Mouse (Mus musculus) neural tube, embryonic 15.5 days (tissue): Measurements from ENCODE around the gene Kcnk2. TPM values are rescaled to one million over a fixed set of nuclear protein-coding genes. Genes with fewer than 3 reads are reported as not detected.

Source experiments
- ATAC-seq: fragments of 200-750 bp; cut with Nextera tagmentation; 2 replicates; pipeline ENCODE4 v1.8.0; 2017; ENCODE audit warnings: mild to moderate bottlenecking, moderate TSS enrichment, moderate library complexity; ENCODE audit not compliant: low FRiP score
- H3K27ac ChIP-seq: fragments of 300-500 bp; sonication (generic); replicated peaks from 2 replicates; pipeline ENCODE4 v1.5.1; 2015; ENCODE audit warnings: mild to moderate bottlenecking, inconsistent platforms
- H3K27me3 ChIP-seq: fragments of 300-500 bp; sonication (generic); replicated peaks from 2 replicates; pipeline ENCODE4 v1.6.1; 2015; ENCODE audit warnings: inconsistent platforms
- H3K36me3 ChIP-seq: fragments of 300-500 bp; sonication (generic); 2 replicates; pipeline ENCODE4 v1.6.1; 2015; ENCODE audit warnings: inconsistent platforms
- H3K4me1 ChIP-seq: fragments of 300-500 bp; sonication (generic); 2 replicates; pipeline ENCODE4 v1.6.1; 2015; ENCODE audit warnings: inconsistent platforms
- H3K4me2 ChIP-seq: fragments of 300-500 bp; sonication (generic); 2 replicates; pipeline ENCODE4 v1.6.1; 2015; ENCODE audit warnings: inconsistent platforms, mild to moderate bottlenecking, moderate library complexity
- H3K4me3 ChIP-seq: fragments of 300-500 bp; sonication (generic); replicated peaks from 2 replicates; pipeline ENCODE4 v1.5.1; 2015; ENCODE audit warnings: mild to moderate bottlenecking, inconsistent platforms
- H3K9ac ChIP-seq: fragments of 300-500 bp; sonication (generic); replicated peaks from 2 replicates; pipeline ENCODE4 v1.6.1; 2015; ENCODE audit warnings: mild to moderate bottlenecking, inconsistent platforms
- H3K9me3 ChIP-seq: fragments of 300-500 bp; sonication (generic); replicated peaks from 2 replicates; pipeline ENCODE4 v1.6.1; 2016; ENCODE audit warnings: inconsistent platforms
- WGBS: fragments of 180-500 bp; shearing (Covaris S2); methylation state at CpG from one replicate; pipeline ENCODE4 v1.1.7; 2015; ENCODE audit warnings: mixed read lengths; 5-methylcytosine and 5-hydroxymethylcytosine counted together
- polyA plus RNA-seq: library from polyadenylated mRNA; unstranded; fragments of >200 nt; fragmentation: Nextera tagmentation; extraction: Ambion mirVana; gene quantifications from 2 replicates; pipeline ENCODE4 v1.2.1, GENCODE M21; 2015

Kcnk2 gene
- polyA plus RNA-seq, 1 experiment from 2014 or later = 16.6 TPM

DNA sequence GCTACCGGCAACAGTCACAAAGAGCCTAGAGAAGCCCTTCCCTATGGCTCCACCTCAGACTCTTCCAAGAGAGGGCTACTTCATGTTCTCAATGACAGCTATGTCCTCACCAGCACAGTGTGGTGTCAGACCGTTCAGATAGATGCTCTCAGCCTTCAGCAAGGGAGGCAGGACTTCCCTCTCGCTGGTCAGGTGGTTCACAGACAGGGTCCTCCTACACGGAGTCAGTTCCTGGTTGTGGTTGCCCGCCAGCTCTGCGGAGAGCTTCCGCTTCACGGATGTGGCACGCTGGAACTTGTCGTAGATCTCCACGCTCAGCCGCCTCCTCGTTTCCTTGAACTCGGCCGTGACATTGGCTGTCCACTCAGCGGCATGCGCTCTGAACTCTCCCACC, 192.4 kb downstream of the Kcnk2 start:
- 86% methylated on average over 17 of the region's 17 CpGs for WGBS
- no peaks in the 10 kb centered on the region for H3K4me1 ChIP-seq
- H3K4me3 ChIP-seq = no peak overlapping the region
- no peak overlapping the region for H3K4me2 ChIP-seq
- no peak overlapping the region for H3K27ac ChIP-seq
- H3K9me3 ChIP-seq = no peaks in the 10 kb centered on the region
- H3K36me3 ChIP-seq = peaks cover 7% of the 10 kb centered on the region
- no peak overlapping the region for H3K9ac ChIP-seq
- no peaks in the 10 kb centered on the region for H3K27me3 ChIP-seq
- no peak for ATAC-seq

DNA sequence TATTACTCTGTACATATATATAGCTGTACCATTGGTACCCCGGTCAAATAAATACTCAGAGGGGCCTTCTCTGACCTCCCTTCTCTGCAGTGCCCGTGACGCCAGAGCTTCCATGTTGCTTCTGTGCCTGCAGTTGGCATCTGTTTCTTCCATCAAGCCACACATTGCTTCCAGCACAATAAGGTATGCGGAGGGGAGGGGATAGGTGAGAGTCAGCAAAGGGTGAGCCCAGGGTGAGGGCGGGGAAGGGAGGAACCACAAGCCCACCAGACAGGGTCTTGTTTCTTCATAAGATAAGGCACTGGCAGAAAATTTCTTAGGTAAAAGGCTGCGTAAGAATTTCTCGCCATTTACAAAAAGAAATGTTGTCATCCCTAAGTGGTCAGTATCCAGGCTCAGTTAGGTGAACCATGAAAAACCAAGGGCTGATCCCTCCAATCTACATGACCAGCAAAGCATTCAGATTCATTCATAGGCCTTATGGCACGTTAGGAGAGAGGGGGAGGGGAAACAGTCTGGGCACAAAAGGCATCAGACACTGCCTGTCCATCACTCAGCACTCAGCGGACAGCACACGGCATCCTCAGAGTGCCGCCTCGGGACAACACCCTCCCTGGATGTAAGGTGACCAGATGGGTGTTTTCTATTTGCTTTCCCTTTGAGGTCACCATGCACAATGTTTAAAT, 192.9 kb downstream of the Kcnk2 start:
- Histone ChIP-seq H3K4me2 (no peak overlapping the region), H3K9ac (no peak overlapping the region), H3K4me3 (no peak overlapping the region), H3K27ac (no peak overlapping the region), H3K4me1 (no peaks in the 10 kb centered on the region), H3K27me3 (no peaks in the 10 kb centered on the region), H3K36me3 (peaks cover 7% of the 10 kb centered on the region), H3K9me3 (no peaks in the 10 kb centered on the region)
- WGBS = 63% methylated on average over 12 of the region's 12 CpGs
- ATAC-seq = no peak

DNA sequence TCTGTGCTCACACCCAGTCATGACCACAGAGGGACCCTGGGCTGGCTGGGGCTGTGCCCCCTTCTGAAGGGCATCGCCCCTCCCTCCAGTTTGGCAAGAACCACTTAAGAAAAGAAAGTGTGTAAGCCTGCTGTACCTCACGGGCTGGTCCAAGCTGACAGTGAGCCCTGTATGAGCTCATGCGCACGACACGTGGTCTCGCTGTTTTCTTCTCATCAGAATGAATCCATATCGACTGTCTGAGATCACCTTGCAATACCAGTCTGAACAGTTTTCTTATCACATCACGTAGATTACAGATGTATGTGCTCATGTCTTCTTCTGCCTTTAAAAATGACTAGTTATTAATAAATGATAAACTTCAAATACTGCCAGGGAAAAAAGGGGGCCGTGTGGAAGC, 193.5 kb downstream of the Kcnk2 start:
- no peak overlapping the region for H3K9ac ChIP-seq
- H3K27me3 ChIP-seq = no peaks in the 10 kb centered on the region
- no peaks in the 10 kb centered on the region for H3K9me3 ChIP-seq
- H3K27ac ChIP-seq = no peak overlapping the region
- 90% methylated on average over 9 of the region's 9 CpGs for WGBS
- no peak overlapping the region for H3K4me2 ChIP-seq
- ATAC-seq = no peak
- no peak overlapping the region for H3K4me3 ChIP-seq
- H3K4me1 ChIP-seq = no peaks in the 10 kb centered on the region
- H3K36me3 ChIP-seq = peaks cover 7% of the 10 kb centered on the region

DNA sequence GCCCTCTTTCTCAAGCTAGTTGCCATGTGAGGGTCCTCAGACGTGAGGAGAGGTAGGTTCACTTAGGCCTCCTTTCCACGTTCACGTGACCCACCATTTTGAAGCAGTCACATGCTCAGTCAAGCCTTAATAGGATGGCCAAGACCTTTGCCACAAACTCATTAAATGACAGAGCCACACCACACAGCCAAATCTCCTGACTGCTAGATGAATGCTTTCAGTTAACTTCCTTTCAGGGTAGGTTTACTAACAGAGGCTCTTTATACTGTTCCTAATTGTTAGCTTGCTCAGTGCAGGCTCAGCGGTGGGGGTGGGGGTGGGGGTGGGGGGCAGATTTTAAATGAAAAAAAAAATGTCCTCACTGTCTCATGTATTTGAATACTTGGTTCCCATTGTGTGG, 206.3 kb downstream of the Kcnk2 start:
- no peak overlapping the region for H3K27ac ChIP-seq
- ATAC-seq = no peak
- no peak overlapping the region for H3K4me2 ChIP-seq
- H3K9me3 ChIP-seq = no peaks in the 10 kb centered on the region
- no peaks in the 10 kb centered on the region for H3K27me3 ChIP-seq
- 62% methylated on average over 4 of the region's 4 CpGs for WGBS
- H3K4me1 ChIP-seq = no peaks in the 10 kb centered on the region
- no peak overlapping the region for H3K4me3 ChIP-seq
- H3K36me3 ChIP-seq = no peaks in the 10 kb centered on the region
- no peak overlapping the region for H3K9ac ChIP-seq

DNA sequence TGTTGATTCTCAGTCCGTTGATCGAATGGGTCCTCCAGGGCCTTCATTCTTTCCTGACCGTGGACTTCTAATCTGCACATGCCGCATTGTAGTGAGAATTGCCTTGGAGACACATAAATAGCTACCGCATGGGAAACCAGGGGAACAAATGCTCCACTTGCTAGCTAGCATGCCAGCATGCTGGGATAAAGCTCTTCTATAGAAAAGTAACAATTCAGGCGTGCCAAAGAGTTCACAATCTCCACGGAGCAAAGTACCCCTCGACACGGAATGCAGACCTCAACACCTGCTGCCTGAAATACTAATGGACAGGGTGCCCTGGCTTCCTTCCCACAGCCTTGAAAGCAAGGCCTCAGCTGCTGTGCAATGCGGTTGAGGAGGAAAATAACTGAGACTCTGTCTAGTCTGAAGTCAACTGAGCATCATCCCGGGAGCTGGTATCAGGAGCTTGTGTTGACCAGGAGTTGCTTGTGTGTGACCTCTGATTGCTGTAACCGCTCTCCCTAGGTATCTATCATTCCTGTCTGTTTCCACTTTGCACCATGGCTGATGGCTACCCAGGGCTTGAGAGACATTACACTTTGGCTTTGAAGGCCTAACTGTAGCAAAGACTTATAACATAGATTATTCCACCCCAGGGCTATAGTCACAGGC, 214.2 kb downstream of the Kcnk2 start:
- ATAC-seq = peak; percentile 87
- Histone ChIP-seq H3K27me3 (no peaks in the 10 kb centered on the region; the same call in 1 of the 2 replicates), H3K36me3 (no peaks in the 10 kb centered on the region), H3K4me1 (peaks cover 11% of the 10 kb centered on the region), H3K9ac (no peak overlapping the region), H3K4me3 (no peak overlapping the region), H3K9me3 (no peaks in the 10 kb centered on the region), H3K27ac (peak overlapping the region; percentile 51), H3K4me2 (no peak overlapping the region)
- 17% methylated on average over 12 of the region's 12 CpGs for WGBS

DNA sequence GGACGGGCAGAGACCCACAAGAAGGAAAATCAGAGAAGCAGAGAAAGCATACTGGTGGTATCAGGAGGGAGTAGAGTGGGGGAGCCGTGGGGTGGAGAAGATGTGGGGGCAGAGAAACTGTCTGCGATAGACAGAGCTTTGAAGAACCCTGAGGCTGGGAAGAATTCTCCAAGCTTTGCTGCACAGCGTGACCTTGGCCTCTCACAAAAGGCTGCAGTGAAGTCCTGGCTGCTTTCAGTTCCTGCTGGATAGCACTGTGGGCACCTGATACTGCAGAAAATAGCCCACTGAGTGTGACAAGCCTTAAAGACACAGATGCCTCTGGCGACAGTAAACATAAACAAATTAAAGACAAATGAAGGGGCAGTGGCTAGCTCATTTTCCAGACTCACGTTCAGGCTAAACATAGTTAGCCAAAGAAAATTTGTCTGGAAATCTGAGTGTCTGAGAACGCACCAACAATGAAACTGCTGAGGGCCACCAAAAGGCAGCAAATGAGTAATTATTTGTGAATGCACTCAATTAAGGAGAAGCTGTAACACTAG, 216.8 kb downstream of the Kcnk2 start:
- Histone ChIP-seq H3K4me1 (peaks cover 11% of the 10 kb centered on the region), H3K36me3 (no peaks in the 10 kb centered on the region), H3K9ac (no peak overlapping the region), H3K9me3 (no peaks in the 10 kb centered on the region), H3K27ac (no peak overlapping the region), H3K27me3 (no peaks in the 10 kb centered on the region; the same call in 1 of the 2 replicates), H3K4me3 (no peak overlapping the region), H3K4me2 (no peak overlapping the region)
- ATAC-seq = no peak
- WGBS = 45% methylated on average over 7 of the region's 7 CpGs

DNA sequence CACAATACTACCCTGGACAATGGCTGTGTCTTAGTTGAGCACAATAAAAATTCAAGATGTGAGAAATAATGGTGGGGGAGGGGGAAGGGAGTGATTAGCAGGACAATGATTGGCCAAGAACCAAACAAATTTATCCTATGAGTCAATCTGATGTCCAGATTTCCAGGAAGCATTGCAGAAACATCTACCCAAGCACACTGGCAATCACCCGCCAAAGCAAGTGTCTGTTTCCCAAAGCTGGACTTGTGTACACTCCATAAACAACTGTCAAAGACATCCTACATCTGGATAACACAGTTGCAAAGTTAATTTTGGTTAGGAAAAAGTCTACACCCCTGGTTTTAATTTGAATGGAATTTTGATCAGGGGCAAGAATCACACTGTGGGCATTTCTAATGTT, 224.3 kb downstream of the Kcnk2 start:
- Histone ChIP-seq H3K36me3 (no peaks in the 10 kb centered on the region), H3K27ac (no peak overlapping the region), H3K4me2 (no peak overlapping the region), H3K4me3 (no peak overlapping the region), H3K4me1 (0 out of 2 replicates have a peak, but pooled peaks cover 5% of the 10 kb centered on the region), H3K9ac (no peak overlapping the region), H3K9me3 (no peaks in the 10 kb centered on the region), H3K27me3 (no peaks in the 10 kb centered on the region; the same call in none of the 2 replicates)
- 94% methylated on average over 1 of the region's 1 CpGs for WGBS
- ATAC-seq = no peak

DNA sequence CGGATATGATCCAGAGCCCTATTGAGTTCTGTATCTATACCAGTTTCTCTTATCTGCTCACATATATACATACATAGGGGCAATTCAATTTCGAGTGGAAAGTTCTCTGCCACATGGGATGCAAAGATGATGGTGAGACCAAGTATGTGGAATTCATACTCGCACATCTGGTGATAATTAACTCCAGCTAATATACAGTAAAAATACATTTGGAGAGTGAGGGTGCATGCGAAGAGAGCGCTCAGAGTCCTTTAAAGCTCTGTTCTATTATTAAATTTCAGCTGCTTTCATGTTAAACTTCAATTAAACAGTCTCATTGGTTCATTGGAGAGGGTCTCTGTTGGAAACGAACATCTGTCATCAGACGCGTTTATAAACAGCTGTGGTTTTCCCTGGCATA, 228.6 kb downstream of the Kcnk2 start:
- 60% methylated on average over 8 of the region's 8 CpGs for WGBS

DNA sequence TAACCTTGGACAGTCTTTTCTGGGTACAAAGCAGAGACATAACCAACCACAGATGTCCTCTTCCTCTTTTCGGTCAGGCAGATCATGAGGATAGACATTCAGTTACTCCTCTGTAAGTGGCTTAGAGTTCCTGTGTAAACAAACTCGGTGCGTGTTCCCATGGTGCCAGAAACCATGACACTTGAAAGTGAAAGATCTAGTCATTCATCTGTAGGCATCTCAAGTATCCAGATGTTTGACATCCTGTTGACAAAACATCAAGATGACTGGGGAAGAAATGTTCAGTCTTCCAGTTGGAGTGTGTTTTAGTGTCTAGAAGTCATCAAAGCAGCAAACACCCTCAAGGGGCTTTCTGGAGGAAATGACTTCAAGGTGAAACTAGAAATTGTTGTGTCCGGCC, 230.9 kb downstream of the Kcnk2 start:
- no peak overlapping the region for H3K4me2 ChIP-seq
- 0 out of 2 replicates have a peak, but pooled peaks cover 5% of the 10 kb centered on the region for H3K4me1 ChIP-seq
- 85% methylated on average over 4 of the region's 4 CpGs for WGBS
- no peaks in the 10 kb centered on the region for H3K36me3 ChIP-seq
- H3K9me3 ChIP-seq = no peaks in the 10 kb centered on the region
- H3K27ac ChIP-seq = no peak overlapping the region
- H3K4me3 ChIP-seq = no peak overlapping the region
- no peak for ATAC-seq
- H3K27me3 ChIP-seq = no peaks in the 10 kb centered on the region
- no peak overlapping the region for H3K9ac ChIP-seq

More for the DNA sequence above, 228.6 kb downstream of the Kcnk2 start:
- H3K9me3 ChIP-seq = no peaks in the 10 kb centered on the region
- no peaks in the 10 kb centered on the region for H3K27me3 ChIP-seq
- H3K9ac ChIP-seq = no peak overlapping the region
- 0 out of 2 replicates have a peak, but pooled peaks cover 5% of the 10 kb centered on the region for H3K4me1 ChIP-seq
- no peak for ATAC-seq
- no peak overlapping the region for H3K27ac ChIP-seq
- no peak overlapping the region for H3K4me3 ChIP-seq
- no peak overlapping the region for H3K4me2 ChIP-seq
- no peaks in the 10 kb centered on the region for H3K36me3 ChIP-seq

DNA sequence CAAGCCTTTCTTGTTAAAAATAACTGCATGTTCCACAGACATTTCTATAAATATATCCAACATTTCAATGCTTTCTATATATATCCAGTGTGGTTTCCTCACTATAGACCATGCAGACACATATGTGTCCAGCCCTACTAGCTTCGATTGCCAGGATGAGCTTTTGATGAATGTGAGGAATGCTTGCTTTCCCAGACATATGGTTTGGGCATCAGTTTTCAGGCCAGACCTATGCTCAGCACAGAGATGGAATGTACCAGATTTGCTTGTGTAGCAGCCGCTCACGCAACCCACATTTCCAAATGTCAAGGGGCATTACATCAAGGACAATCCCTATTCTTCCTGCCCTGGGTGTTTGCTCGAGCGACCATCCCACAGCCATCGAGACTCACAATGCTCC, 236.3 kb downstream of the Kcnk2 start:
- Histone ChIP-seq H3K9me3 (no peaks in the 10 kb centered on the region), H3K27ac (no peak overlapping the region), H3K9ac (no peak overlapping the region), H3K4me3 (no peak overlapping the region), H3K4me2 (no peak overlapping the region), H3K27me3 (no peaks in the 10 kb centered on the region), H3K36me3 (no peaks in the 10 kb centered on the region), H3K4me1 (no peaks in the 10 kb centered on the region)
- no peak for ATAC-seq
- WGBS = 90% methylated on average over 6 of the region's 6 CpGs

DNA sequence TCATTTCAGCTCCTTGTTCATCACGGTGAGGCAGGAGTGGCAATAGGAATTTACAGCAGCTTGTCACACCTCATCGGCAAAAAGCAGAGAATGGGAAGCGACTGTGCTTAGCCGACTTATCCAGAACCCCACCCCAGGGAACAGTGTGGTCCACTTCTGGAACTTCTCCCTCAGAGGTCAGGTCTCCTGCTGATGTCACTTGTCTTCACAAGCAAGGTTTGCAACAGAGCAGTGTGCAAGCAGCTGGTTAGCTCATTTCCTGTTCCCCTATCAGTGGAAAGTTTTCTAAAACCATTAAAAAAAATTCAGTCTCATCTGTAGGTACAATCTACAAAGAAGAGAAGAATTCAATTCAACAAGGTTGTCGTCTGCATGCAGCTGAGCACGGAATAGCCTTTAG, 236.9 kb downstream of the Kcnk2 start:
- H3K9ac ChIP-seq = no peak overlapping the region
- WGBS = 55% methylated on average over 6 of the region's 6 CpGs

DNA sequence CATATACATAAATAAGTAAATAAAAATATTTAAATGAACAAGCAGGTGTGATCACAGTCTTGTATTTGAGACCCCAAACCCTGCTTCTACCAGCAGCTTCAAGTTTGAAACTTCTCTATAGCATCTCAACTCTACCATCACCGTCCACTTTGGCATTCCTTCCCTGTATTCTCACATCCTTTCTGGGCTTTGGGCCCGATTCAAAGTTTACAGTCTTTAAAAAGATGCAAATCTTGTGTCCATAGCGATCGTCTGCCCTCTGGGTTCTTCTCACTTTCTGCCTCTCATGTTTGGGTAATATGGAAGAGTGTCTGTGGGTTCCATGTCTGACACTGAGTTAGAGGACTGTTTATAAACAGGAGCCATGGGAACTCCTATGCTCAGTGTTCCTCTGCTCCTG, 237.4 kb downstream of the Kcnk2 start:
- H3K9ac ChIP-seq = no peak overlapping the region
- no peaks in the 10 kb centered on the region for H3K27me3 ChIP-seq
- H3K4me3 ChIP-seq = no peak overlapping the region
- no peaks in the 10 kb centered on the region for H3K36me3 ChIP-seq
- ATAC-seq = no peak
- WGBS = 66% methylated on average over 4 of the region's 4 CpGs
- H3K27ac ChIP-seq = no peak overlapping the region
- H3K4me2 ChIP-seq = no peak overlapping the region
- H3K9me3 ChIP-seq = no peaks in the 10 kb centered on the region
- H3K4me1 ChIP-seq = no peaks in the 10 kb centered on the region

More for the DNA sequence above, 236.9 kb downstream of the Kcnk2 start:
- H3K9me3 ChIP-seq = no peaks in the 10 kb centered on the region
- no peak overlapping the region for H3K4me3 ChIP-seq
- no peaks in the 10 kb centered on the region for H3K4me1 ChIP-seq
- no peaks in the 10 kb centered on the region for H3K27me3 ChIP-seq
- H3K4me2 ChIP-seq = no peak overlapping the region
- H3K27ac ChIP-seq = no peak overlapping the region
- no peaks in the 10 kb centered on the region for H3K36me3 ChIP-seq
- ATAC-seq = no peak
